Mouse (Mus musculus) neural tube, embryonic 11.5 days (tissue): ENCODE measurements at regions not wholly inside any gene's neighbourhood (a gene's known extent, or its start where the extent isn't known, plus 50 kb on each side); places are given as distances from the start of the nearest gene placed in this dataset.
"Not testable (repeated sequence)": the region's sequence is repeated elsewhere in the genome, so short reads cannot be mapped to it uniquely, and the experiment has no call there.

Experiments used
- ATAC-seq: fragments of 200-750 bp; cut with Nextera tagmentation; 2 replicates; pipeline ENCODE4 v1.8.0; 2017; ENCODE audit warnings: moderate number of reproducible peaks, mild to moderate bottlenecking, moderate TSS enrichment, moderate library complexity; ENCODE audit not compliant: insufficient read depth, low FRiP score, low TSS enrichment
- DNase-seq: peaks from one replicate; pipeline ENCODE4 v3.0.0-alpha.2; 2015; ENCODE audit warnings: low spot score
- H3K27ac ChIP-seq: fragments of 300-500 bp; sonication (generic); 2 replicates; pipeline ENCODE4 v1.5.1; 2014; ENCODE audit warnings: low read depth, mild to moderate bottlenecking, low read length
- H3K27me3 ChIP-seq: fragments of 300-500 bp; sonication (generic); 2 replicates; pipeline ENCODE4 v1.6.1; 2014; ENCODE audit warnings: mild to moderate bottlenecking, low read length, mixed read lengths; ENCODE audit not compliant: control insufficient read depth, insufficient read depth
- H3K36me3 ChIP-seq: fragments of 300-500 bp; sonication (generic); 2 replicates; pipeline ENCODE4 v1.6.1; 2014; ENCODE audit warnings: mild to moderate bottlenecking, low read length, moderate library complexity, mixed read lengths; ENCODE audit not compliant: control insufficient read depth, insufficient read depth
- H3K4me1 ChIP-seq: fragments of 300-500 bp; sonication (generic); 2 replicates; pipeline ENCODE4 v1.6.1; 2014; ENCODE audit warnings: low read length, mixed read lengths; ENCODE audit not compliant: control insufficient read depth, insufficient read depth
- H3K4me2 ChIP-seq: fragments of 300-500 bp; sonication (generic); 2 replicates; pipeline ENCODE4 v1.6.1; 2014; ENCODE audit warnings: low read depth, mild to moderate bottlenecking, moderate library complexity
- H3K4me3 ChIP-seq: fragments of 300-500 bp; sonication (generic); 2 replicates; pipeline ENCODE4 v1.5.1; 2014; ENCODE audit warnings: low read depth, low read length
- H3K9ac ChIP-seq: fragments of 300-500 bp; sonication (generic); 2 replicates; pipeline ENCODE4 v1.6.1; 2014; ENCODE audit warnings: mild to moderate bottlenecking, low read length
- H3K9me3 ChIP-seq: fragments of 300-500 bp; sonication (generic); 2 replicates; pipeline ENCODE4 v1.6.1; 2016; ENCODE audit warnings: low read length; ENCODE audit not compliant: control insufficient read depth
- WGBS: fragments of 180-500 bp; shearing (Covaris S2); extraction: QIAGEN DNeasy Blood & Tissue Kit; methylation state at CpG from one replicate; pipeline ENCODE4 v1.1.7; 2014; 5-methylcytosine and 5-hydroxymethylcytosine counted together

DNA sequence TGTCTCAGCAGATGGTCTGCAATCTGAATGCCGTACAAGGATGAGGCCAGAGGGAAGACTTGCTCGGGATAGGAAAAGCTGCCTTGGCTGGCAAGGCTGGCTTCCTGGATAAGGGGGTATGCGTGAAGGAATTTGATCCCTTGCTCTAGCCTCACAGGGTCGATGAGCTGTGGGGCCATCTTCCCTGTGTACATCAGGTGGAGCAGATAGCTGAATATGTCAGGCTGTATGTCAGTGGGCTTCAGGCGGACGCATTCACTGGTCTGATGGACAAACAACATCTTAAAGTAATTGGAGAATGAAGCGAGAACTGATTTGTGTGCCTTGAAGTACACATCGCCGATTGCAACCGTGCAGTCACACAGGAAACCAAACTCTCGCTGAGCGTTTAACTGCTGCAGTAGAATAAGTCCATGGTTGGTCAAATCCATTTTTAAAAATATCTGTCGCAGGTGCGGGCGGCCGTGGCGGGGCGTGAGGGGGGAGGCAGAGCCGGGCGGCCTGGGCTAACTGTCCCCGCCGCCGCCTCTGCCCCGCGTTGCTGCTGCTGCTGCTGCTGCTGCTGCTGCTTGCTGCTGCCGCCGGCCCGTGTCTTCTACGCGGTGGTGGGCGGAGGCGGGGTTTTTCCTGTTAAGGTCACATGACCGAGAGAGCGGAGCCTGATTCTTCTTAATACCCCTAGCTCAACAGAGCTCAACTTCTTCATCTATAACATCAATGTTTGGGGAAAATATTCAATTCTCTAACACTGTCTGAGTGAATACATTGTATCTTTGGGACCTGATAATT lies 71.9 kb upstream of the Prkcq start:
- H3K27ac ChIP-seq, H3K9ac ChIP-seq, H3K4me1 ChIP-seq, H3K36me3 ChIP-seq, H3K27me3 ChIP-seq, H3K9me3 ChIP-seq: not testable (repeated sequence)
- 0 out of 2 replicates have a peak overlapping the region, but pooled peaks have one; percentile 8 for H3K4me3 ChIP-seq
- DNase-seq = peak; percentile 52
- H3K4me2 ChIP-seq = peak overlapping the region; percentile 29; the same call in 1 of the 2 replicates
- 45% methylated on average over 33 of the region's 34 CpGs for WGBS
- peak; percentile 65; the same call in 1 of the 2 replicates for ATAC-seq

DNA sequence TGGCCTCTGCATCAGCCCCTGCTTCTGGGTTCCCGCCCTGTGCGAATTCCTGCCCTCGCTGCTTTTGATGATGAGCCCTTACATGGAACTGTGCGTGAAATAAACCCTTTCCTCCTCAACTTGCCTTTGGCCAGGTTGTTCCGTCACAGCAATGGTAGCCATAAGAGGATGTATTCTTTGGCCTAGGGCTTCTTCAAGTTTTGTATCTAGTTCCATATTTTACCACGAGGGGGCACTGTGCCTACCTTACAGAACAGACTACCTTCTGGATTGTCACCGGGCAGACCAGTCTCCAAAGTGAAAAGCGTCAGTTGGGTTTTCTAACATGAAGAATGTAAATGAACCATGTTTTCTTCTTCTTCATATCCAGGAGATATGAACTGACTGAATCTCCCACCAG lies 58.7 kb upstream of the Prkcq start:
- H3K36me3 ChIP-seq = no peaks in the 10 kb centered on the region
- 52% methylated on average over 8 of the region's 8 CpGs for WGBS

DNA sequence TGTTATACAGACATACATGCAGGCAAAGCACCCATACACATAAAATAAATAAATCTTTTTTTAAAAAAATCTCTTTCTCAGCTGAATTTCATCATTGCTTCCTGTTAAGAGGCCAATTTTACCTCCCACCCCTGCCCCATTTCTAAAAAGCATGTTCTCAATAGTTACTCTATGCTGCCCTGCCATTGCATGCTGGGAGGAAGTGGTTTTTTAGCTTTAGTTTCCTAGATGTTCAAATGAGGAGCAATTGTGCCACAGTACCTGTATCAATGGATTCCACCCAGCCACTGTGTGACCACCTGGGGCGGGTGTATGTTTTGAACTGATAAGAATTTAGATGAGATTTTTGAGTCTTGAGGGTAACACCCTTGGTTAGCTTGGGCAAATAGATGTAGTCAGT lies 53.3 kb upstream of the Prkcq start:
- Histone ChIP-seq H3K4me3 (no peak overlapping the region), H3K36me3 (no peaks in the 10 kb centered on the region), H3K27ac (no peak overlapping the region), H3K9ac (no peak overlapping the region), H3K4me2 (no peak overlapping the region), H3K9me3 (no peaks in the 10 kb centered on the region), H3K4me1 (no peaks in the 10 kb centered on the region), H3K27me3 (no peaks in the 10 kb centered on the region)
- 100% methylated on average over 1 of the region's 1 CpGs for WGBS
- ATAC-seq (no peak), DNase-seq (no peak)

More for the DNA sequence above, 58.7 kb upstream of the Prkcq start:
- Histone ChIP-seq H3K9me3 (no peaks in the 10 kb centered on the region), H3K4me1 (no peaks in the 10 kb centered on the region), H3K9ac (no peak overlapping the region), H3K4me3 (no peak overlapping the region), H3K27ac (no peak overlapping the region), H3K27me3 (no peaks in the 10 kb centered on the region), H3K4me2 (no peak overlapping the region)
- ATAC-seq (peak; percentile 41; the same call in 1 of the 2 replicates), DNase-seq (peak; percentile 25)

DNA sequence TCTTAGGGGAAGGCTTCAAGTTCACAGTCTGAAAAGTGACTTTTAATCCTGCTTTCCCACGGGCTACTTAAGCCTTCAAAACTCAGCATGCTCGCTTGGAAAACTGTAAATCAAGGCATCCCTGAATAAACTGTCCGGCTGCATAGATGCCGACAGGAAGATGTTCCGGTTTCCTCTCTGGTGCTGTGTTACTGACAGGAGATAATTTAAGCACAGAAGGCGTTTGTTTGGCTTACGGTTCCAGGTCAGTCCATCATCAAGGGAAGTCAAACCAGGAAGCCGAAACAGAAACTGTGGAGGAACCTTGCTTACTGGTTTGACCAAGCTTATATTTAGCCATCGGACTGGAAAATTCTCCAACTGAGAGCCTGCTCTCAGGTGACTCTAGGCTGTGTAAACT lies 52.6 kb upstream of the Prkcq start:
- ATAC-seq (no peak), DNase-seq (no peak)
- Histone ChIP-seq H3K27ac (no peak overlapping the region), H3K4me1 (no peaks in the 10 kb centered on the region), H3K27me3 (no peaks in the 10 kb centered on the region), H3K4me3 (no peak overlapping the region), H3K4me2 (no peak overlapping the region), H3K9me3 (no peaks in the 10 kb centered on the region), H3K36me3 (no peaks in the 10 kb centered on the region), H3K9ac (no peak overlapping the region)
- WGBS = 63% methylated on average over 9 of the region's 9 CpGs
